8 mouse cellular contexts compared by ENCODE assay signal in the genomic region with DNA sequence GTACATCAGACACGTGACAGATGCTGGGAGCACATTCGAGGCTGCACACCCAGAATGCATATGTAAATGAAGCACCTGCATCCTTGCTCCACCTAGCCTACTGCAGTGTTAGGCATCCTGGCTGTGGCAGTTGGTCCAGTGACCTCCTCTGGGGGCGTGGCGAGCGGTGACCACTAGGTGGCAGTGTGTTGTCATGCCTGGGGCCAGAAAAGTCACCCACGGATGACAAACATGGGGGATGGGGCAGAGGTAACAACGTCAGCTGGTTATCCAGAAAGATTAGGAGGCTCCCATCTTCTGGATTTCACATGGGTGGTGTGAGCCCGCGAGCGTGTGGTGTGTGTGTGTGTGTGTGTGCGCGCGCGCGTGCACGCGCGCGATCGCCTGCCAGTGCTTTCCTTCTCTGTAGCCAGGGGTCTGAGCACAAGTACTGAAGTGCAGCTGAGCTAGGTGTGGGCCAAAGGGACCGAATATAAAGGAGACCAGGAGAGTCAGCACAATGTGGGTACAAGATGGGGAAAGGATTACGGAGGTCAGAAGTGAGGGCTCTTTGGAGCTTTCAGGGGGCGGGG. TPM values are rescaled to one million over a fixed set of nuclear protein-coding genes. Genes with fewer than 3 reads are reported as not detected.
DNase-seq lines count a peak whose midpoint lies in the region; ATAC-seq and TF ChIP-seq lines count a peak whose summit lies in the region.

No protein-coding gene starts in this region.

- peak; percentile 99 for TF ChIP-seq CTCF in hindbrain, postnatal 0 days (IDR thresholded peaks at IDR 0.05; ENCODE audit: low read depth)
- peak; percentile 91 for TF ChIP-seq CTCF in left cerebral cortex, adult 2 months (IDR thresholded peaks at IDR 0.05)

- under 1% methylated on average over 23 of the region's 23 CpGs for WGBS in hindbrain, postnatal 0 days

- no peaks in the 10 kb centered on the region for H3K36me3 ChIP-seq in hindbrain, postnatal 0 days (ENCODE audit: insufficient read depth, low read length)

- peak overlapping the region; percentile 62 for H3K9ac ChIP-seq in hindbrain, postnatal 0 days (replicated peaks; ENCODE audit: low read length)

- H3K4me3 ChIP-seq in hindbrain, postnatal 0 days (ENCODE audit: low read length), result peak overlapping the region; percentile 40
- peak overlapping the region; percentile 48 for H3K4me3 ChIP-seq in left cerebral cortex, adult 2 months

- no peaks in the 10 kb centered on the region for H3K27me3 ChIP-seq in hindbrain, postnatal 0 days (ENCODE audit: insufficient read depth, low read length)

- peaks cover 11% of the 10 kb centered on the region; the same call in 1 of the 2 replicates for H3K4me1 ChIP-seq in hindbrain, postnatal 0 days (ENCODE audit: insufficient read depth, low read length)

- H3K9me3 ChIP-seq in hindbrain, postnatal 0 days (ENCODE audit: low read length), result no peaks in the 10 kb centered on the region

- DNase-seq in T-cell, adult 2 months (ENCODE audit: low spot score), result peak; percentile 91
- peak; percentile 98 to 99 for DNase-seq in cerebellum, postnatal 36 days
- DNase-seq in gastrocnemius, adult 18-20 months (ENCODE audit: low spot score), result peak; percentile 97
- DNase-seq in hindbrain, postnatal 0 days (ENCODE audit: low spot score), result peak; percentile 96
- peak; percentile 89 to 92 for DNase-seq in left cerebral cortex, adult 2 months (ENCODE audit: extremely low spot score in 1 of 2, low spot score in 2 of 2)
- DNase-seq in right cerebral cortex, adult 2 months (ENCODE audit: low spot score in 2 of 2), result peak; percentile 93 to 94
- DNase-seq in urinary bladder, postnatal 14 days (ENCODE audit: low spot score), result peak; percentile 97

- ATAC-seq in hindbrain, postnatal 0 days, result peak; percentile 93
- ATAC-seq in megakaryocyte, adult 5-6 weeks (ENCODE audit: poor library complexity, severe bottlenecking), result peak; percentile 92

- peak overlapping the region; percentile 79 for H3K4me2 ChIP-seq in hindbrain, postnatal 0 days (ENCODE audit: low read depth, low read length)

- peak overlapping the region; percentile 99 for H3K27ac ChIP-seq in hindbrain, postnatal 0 days
- H3K27ac ChIP-seq in left cerebral cortex, adult 2 months, result peak overlapping the region; percentile 97

- intact Hi-C loops in left cerebral cortex, adult 2 months (cut with DNase I), result loop anchor here (1.0 to 5.0 kb wide), 5 partner anchors 14 to 179 kb away; no protein-coding TSS in a partner anchor

RNA-seq across cellular contexts. Expression of a gene that starts 7.8 kb away (rescaled TPM):
- total RNA-seq in gastrocnemius, adult 18-20 months (2021), result under 1 TPM in 1 of 2 experiments, not detected in 1; 0.12 TPM
- 1.8 and 2.2 TPM in 2 replicates for total RNA-seq in hindbrain, postnatal 0 days (2014; rRNA removed)
- polyA plus RNA-seq in hindbrain, postnatal 0 days (2015; fragmentation: Nextera tagmentation; extraction: Ambion mirVana), result 3.3 and 3.6 TPM in 2 replicates
- total RNA-seq in left cerebral cortex, adult 2 months (2021), result 1 to 10 TPM; 2.1 to 3.1 TPM
- 1.2 TPM in 2 replicates for total RNA-seq in megakaryocyte, adult 5-6 weeks (2015)
- total RNA-seq in megakaryocyte, adult 5-6 weeks (2017), result 0.44 and 1.4 TPM in 2 replicates

RNA-seq across cellular contexts. Expression of a gene that starts 15.6 kb away (rescaled TPM):
- under 1 TPM; 0.38 to 0.41 TPM for total RNA-seq in gastrocnemius, adult 18-20 months (2021)
- total RNA-seq in hindbrain, postnatal 0 days (2014; rRNA removed), result 0.05 TPM in 1 of 2 replicates, not detected in the other
- polyA plus RNA-seq in hindbrain, postnatal 0 days (2015; fragmentation: Nextera tagmentation; extraction: Ambion mirVana), result 0.13 and 0.18 TPM in 2 replicates
- total RNA-seq in left cerebral cortex, adult 2 months (2021), result 1 to 10 TPM; 2.0 to 4.6 TPM
- total RNA-seq in megakaryocyte, adult 5-6 weeks (2015), result 0.09 and 0.71 TPM in 2 replicates
- total RNA-seq in megakaryocyte, adult 5-6 weeks (2017), result 0.20 and 0.37 TPM in 2 replicates

RNA-seq across cellular contexts. Expression of a gene that starts 16.2 kb away (rescaled TPM):
- total RNA-seq in gastrocnemius, adult 18-20 months (2021), result 100 to 1,000 TPM in 1 of 2 experiments, 10 to 100 TPM in 1; 64.3 to 105 TPM
- total RNA-seq in hindbrain, postnatal 0 days (2014; rRNA removed), result 913 and 1,024 TPM in 2 replicates
- polyA plus RNA-seq in hindbrain, postnatal 0 days (2015; fragmentation: Nextera tagmentation; extraction: Ambion mirVana), result 767 and 773 TPM in 2 replicates
- total RNA-seq in left cerebral cortex, adult 2 months (2021), result 100 to 1,000 TPM; 845 to 926 TPM
- total RNA-seq in megakaryocyte, adult 5-6 weeks (2015), result 129 and 159 TPM in 2 replicates
- total RNA-seq in megakaryocyte, adult 5-6 weeks (2017), result 195 and 207 TPM in 2 replicates

RNA-seq across cellular contexts. Expression of a gene that starts 27.5 kb away (rescaled TPM):
- total RNA-seq in gastrocnemius, adult 18-20 months (2021), result 100 to 1,000 TPM; 196 to 205 TPM
- 639 and 964 TPM in 2 replicates for total RNA-seq in hindbrain, postnatal 0 days (2014; rRNA removed)
- 618 and 628 TPM in 2 replicates for polyA plus RNA-seq in hindbrain, postnatal 0 days (2015; fragmentation: Nextera tagmentation; extraction: Ambion mirVana)
- total RNA-seq in left cerebral cortex, adult 2 months (2021), result 100 to 1,000 TPM; 617 to 624 TPM
- total RNA-seq in megakaryocyte, adult 5-6 weeks (2015), result 73.6 and 82.9 TPM in 2 replicates
- 50.9 and 70.6 TPM in 2 replicates for total RNA-seq in megakaryocyte, adult 5-6 weeks (2017)

RNA-seq across cellular contexts. Expression of a gene that starts 39.9 kb away (rescaled TPM):
- under 1 TPM; 0.09 to 0.21 TPM for total RNA-seq in gastrocnemius, adult 18-20 months (2021)
- total RNA-seq in hindbrain, postnatal 0 days (2014; rRNA removed), result 193 and 194 TPM in 2 replicates
- polyA plus RNA-seq in hindbrain, postnatal 0 days (2015; fragmentation: Nextera tagmentation; extraction: Ambion mirVana), result 30.1 and 31.9 TPM in 2 replicates
- 100 to 1,000 TPM; 231 to 248 TPM for total RNA-seq in left cerebral cortex, adult 2 months (2021)
- not detected in 2 replicates for total RNA-seq in megakaryocyte, adult 5-6 weeks (2015)
- total RNA-seq in megakaryocyte, adult 5-6 weeks (2017), result 0.33 TPM in 1 of 2 replicates, not detected in the other

Comparison
In these comparisons a context has a peak if more than half of its experiments do, and no peak if none do; other contexts are left out.
1. Peak in every context shown above with its lines: DNase-seq, ATAC-seq, H3K4me3 ChIP-seq and H3K27ac ChIP-seq.